Mouse (Mus musculus) liver, embryonic 16.5 days (tissue): ENCODE data around the gene Tgif2. TPM values are rescaled to one million over a fixed set of nuclear protein-coding genes. Genes with fewer than 3 reads are reported as not detected.
"Not testable (repeated sequence)": the region's sequence is repeated elsewhere in the genome, so short reads cannot be mapped to it uniquely, and the experiment has no call there.

ENCODE experiments used
- ATAC-seq: fragments of 200-750 bp; cut with Nextera tagmentation; 2 replicates; pipeline ENCODE4 v1.8.0; 2017; ENCODE audit warnings: low read depth, mild to moderate bottlenecking, moderate number of reproducible peaks, moderate library complexity
- H3K27ac ChIP-seq: fragments of 300-500 bp; sonication (generic); 2 replicates; pipeline ENCODE4 v1.5.1; 2014; ENCODE audit warnings: mild to moderate bottlenecking, low read length
- H3K27me3 ChIP-seq: fragments of 300-500 bp; sonication (generic); 2 replicates; pipeline ENCODE4 v1.6.1; 2014; ENCODE audit warnings: low read depth, low read length, mixed read lengths; ENCODE audit not compliant: control insufficient read depth, insufficient read depth
- H3K36me3 ChIP-seq: fragments of 300-500 bp; sonication (generic); 2 replicates; pipeline ENCODE4 v1.6.1; 2014; ENCODE audit warnings: mild to moderate bottlenecking; ENCODE audit not compliant: control insufficient read depth, insufficient read depth
- H3K4me1 ChIP-seq: fragments of 300-500 bp; sonication (generic); 2 replicates; pipeline ENCODE4 v1.6.1; 2014; ENCODE audit warnings: low read depth, low read length, mixed read lengths; ENCODE audit not compliant: control insufficient read depth
- H3K4me2 ChIP-seq: fragments of 300-500 bp; sonication (generic); 2 replicates; pipeline ENCODE4 v1.6.1; 2014; ENCODE audit warnings: low read depth, low read length, mixed read lengths
- H3K4me3 ChIP-seq: fragments of 300-500 bp; sonication (generic); 2 replicates; pipeline ENCODE4 v1.5.1; 2014; ENCODE audit warnings: low read depth, mild to moderate bottlenecking, low read length
- H3K9ac ChIP-seq: fragments of 300-500 bp; sonication (generic); 2 replicates; pipeline ENCODE4 v1.6.1; 2014; ENCODE audit warnings: low read depth, low read length
- H3K9me3 ChIP-seq: fragments of 300-500 bp; sonication (generic); replicated peaks from 2 replicates; pipeline ENCODE4 v1.6.1; 2016; ENCODE audit warnings: low read length; ENCODE audit not compliant: control insufficient read depth
- WGBS: fragments of 180-500 bp; shearing (Covaris S2); extraction: QIAGEN DNeasy Blood & Tissue Kit; methylation state at CpG from one replicate; pipeline ENCODE4 v1.1.7; 2014; ENCODE audit not compliant: insufficient replicate concordance; 5-methylcytosine and 5-hydroxymethylcytosine counted together
- polyA plus RNA-seq: library from polyadenylated mRNA; unstranded; fragments of >200 nt; fragmentation: Nextera tagmentation; extraction: Ambion mirVana; gene quantifications from 2 replicates; pipeline ENCODE4 v1.2.1, GENCODE M21; 2015

Tgif2 gene
- polyA plus RNA-seq, 1 experiment from 2014 or later: 5.4 TPM

GRCm38 (mm10) chr2:156877726-156878125, 37.9 kb downstream of the Tgif2 start:
- Histone ChIP-seq H3K27me3 (no peaks in the 10 kb centered on the region), H3K4me2 (no peak overlapping the region), H3K4me3 (no peak overlapping the region), H3K36me3 (peaks cover 17% of the 10 kb centered on the region), H3K9ac (no peak overlapping the region), H3K27ac (no peak overlapping the region), H3K4me1 (peaks cover 30% of the 10 kb centered on the region), H3K9me3 (no peaks in the 10 kb centered on the region)
- no peak for ATAC-seq
- 21% methylated on average over 9 of the region's 9 CpGs for WGBS

- 63% methylated on average over 3 of the region's 3 CpGs for WGBS
- Histone ChIP-seq H3K27ac (no peak overlapping the region), H3K9me3 (no peaks in the 10 kb centered on the region), H3K4me2 (no peak overlapping the region), H3K27me3 (no peaks in the 10 kb centered on the region), H3K4me3 (no peak overlapping the region), H3K36me3 (peaks cover under 1% of the 10 kb centered on the region; the same call in 1 of the 2 replicates), H3K9ac (no peak overlapping the region), H3K4me1 (peaks cover 31% of the 10 kb centered on the region)
- ATAC-seq: no peak
These were observed 39.7 kb downstream of the Tgif2 start for GRCm38 (mm10) chr2:156879541-156879940.

DNA sequence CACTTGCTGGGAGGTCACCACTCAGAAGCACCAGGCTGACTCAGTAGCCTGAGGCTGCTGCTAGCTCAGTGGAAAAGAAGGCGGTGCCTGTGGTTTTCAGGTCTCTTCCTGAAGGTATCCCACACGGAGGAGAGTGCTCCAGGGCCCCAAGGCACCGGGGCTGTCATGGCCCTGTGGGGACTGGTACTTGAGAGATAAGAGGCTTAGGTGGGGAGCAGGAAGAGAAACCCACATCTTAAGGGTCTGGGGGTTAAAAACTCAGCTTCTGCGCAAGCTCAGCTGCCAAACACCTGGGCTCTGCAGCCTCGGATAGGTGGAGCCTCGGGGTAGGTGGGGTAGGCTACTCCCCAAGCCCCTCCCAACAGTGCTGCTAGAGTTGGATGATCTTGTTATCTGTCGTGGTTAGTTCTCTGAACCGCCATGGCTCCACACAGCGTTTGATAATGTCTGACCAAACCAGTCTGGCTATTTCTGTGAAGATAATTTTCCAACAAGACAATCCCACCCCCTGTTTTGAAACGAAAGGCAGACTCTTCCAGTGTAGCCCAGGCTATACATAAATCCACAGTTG, 42.7 kb downstream of the Tgif2 start:
- WGBS: 5% methylated on average over 10 of the region's 10 CpGs
- ATAC-seq: peak; percentile 95
- Histone ChIP-seq H3K27me3 (no peaks in the 10 kb centered on the region), H3K9me3 (no peaks in the 10 kb centered on the region), H3K4me1 (peaks cover 38% of the 10 kb centered on the region), H3K9ac (peak overlapping the region; percentile 46), H3K27ac (peak overlapping the region; percentile 45), H3K36me3 (no peaks in the 10 kb centered on the region), H3K4me3 (peak overlapping the region; percentile 18; the same call in 1 of the 2 replicates), H3K4me2 (peak overlapping the region; percentile 48)

DNA sequence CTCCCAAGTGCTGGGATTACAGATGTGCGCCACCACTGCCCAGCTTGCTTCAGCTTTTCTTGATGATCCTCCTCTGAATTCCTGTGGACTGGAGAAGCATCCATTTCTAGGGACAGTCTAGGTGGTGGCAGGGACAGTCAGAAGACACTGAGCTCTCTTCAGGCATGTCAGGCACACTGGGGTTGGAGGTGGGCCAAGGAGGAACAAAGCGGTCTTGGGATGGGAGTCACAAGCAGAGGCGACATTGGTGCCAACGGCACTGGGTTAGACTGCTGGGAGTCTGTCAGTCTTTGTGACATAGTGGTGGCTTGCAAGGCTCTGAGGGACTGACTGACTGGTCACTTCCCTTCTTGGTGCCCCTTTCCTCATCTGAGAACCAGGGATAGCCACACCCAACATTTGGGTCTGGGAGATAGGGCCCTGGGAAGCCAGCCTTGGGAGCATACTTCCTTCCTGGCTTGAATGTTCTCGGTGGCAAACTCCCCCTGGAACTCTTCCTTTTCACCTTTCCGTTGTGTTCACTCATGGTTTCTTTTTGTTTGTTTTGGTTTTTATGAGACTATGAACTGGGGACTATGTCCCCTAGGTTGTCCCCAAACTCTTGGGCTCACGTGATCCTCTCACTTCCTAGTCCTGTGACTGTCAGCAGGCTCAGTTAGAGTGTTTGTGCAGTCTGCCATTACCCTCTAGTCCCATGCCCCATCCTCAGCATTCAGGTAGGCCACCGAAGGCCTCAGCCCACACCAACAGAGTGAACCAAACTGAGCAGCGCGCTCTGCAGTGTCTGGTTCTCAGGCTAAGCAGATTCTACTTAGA, 44.8 kb downstream of the Tgif2 start:
- H3K36me3 ChIP-seq: no peaks in the 10 kb centered on the region

DNA sequence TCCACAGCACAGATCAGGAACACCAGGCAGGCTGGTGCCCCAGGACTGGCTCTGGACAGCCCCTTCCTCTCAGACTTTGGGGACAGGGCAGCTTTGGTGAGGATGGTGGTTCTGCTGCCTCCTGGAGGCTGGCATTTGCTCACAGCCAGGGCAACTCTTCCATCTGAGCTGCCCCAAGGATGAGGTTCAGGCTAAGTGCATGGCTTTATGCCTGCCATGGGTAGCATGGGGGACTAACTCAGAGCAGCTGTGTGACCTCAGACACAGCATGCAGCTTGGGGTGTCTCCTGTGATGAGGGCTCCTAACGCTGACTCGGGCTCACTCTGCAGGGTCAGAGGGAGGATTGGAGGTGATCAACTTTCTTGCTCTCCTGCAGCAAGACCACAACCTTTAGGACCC, 45.9 kb downstream of the Tgif2 start:
- not testable (repeated sequence) for H3K36me3 ChIP-seq, H3K9me3 ChIP-seq, H3K4me2 ChIP-seq, H3K9ac ChIP-seq, H3K27me3 ChIP-seq, ATAC-seq, H3K4me3 ChIP-seq, H3K27ac ChIP-seq
- H3K4me1 ChIP-seq: peaks cover 28% of the 10 kb centered on the region
- 71% methylated on average over 2 of the region's 2 CpGs for WGBS

More for the DNA sequence above, 44.8 kb downstream of the Tgif2 start:
- Histone ChIP-seq H3K4me3 (no peak overlapping the region), H3K27ac (peak overlapping the region; percentile 59; the same call in 1 of the 2 replicates), H3K4me1 (peaks cover 30% of the 10 kb centered on the region), H3K9ac (peak overlapping the region; percentile 36), H3K27me3 (no peaks in the 10 kb centered on the region), H3K9me3 (no peaks in the 10 kb centered on the region), H3K4me2 (peak overlapping the region; percentile 21)
- peak; percentile 39 for ATAC-seq
- WGBS: 54% methylated on average over 10 of the region's 10 CpGs

DNA sequence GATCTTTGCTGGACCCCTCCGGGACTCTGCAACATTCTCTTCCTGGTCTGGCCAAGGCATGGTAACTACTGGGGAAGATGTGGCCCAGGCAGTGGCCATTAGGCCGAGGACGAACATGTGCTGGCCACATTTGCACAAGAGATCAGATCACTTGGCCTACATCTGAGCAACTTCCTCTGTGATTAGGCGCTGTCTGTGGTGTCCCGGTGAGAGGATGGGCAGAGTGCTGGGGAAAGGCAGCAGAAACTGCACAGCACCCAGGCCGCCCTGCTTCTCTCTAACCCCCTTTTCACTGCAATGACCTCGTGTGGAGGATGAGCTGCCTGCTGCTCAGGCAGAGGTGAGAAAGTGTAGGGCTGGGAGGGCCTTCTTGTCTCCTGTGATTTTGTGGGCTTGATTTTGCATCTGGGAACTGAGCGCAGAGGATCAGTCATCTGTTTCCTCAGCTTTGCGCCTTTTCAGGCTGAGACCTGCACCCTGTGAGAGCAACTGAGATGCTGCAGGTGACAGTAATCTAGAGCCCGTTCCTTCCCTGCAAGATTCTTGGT, 46.4 kb downstream of the Tgif2 start:
- H3K9me3 ChIP-seq: no peaks in the 10 kb centered on the region
- no peak overlapping the region for H3K27ac ChIP-seq
- WGBS: 49% methylated on average over 10 of the region's 10 CpGs
- H3K9ac ChIP-seq: no peak overlapping the region
- no peaks in the 10 kb centered on the region for H3K27me3 ChIP-seq
- H3K4me2 ChIP-seq: no peak overlapping the region
- no peaks in the 10 kb centered on the region for H3K36me3 ChIP-seq
- no peak for ATAC-seq
- no peak overlapping the region for H3K4me3 ChIP-seq
- peaks cover 28% of the 10 kb centered on the region for H3K4me1 ChIP-seq

DNA sequence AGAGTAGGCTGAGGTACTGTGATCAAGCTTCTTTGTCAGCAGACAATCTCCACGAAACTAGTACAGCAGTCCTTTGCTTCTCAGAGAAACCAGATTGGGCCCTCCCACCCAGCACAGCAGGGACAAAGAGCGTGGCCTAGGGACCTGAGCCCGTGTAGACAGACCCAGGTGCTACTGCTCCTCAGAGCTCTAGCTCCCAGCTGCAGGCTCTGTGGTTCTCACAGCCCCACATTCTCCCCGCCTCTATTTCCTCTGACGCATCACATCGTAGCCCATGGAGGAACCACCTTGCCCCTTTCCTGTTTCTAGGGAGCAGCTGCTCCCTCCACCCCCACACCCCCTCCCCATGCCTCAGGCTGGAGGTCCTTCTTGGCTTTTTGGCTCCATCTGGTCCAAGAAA, 47.2 kb downstream of the Tgif2 start, which contains the start of gene Sla2:
Gene Sla2 (minus strand): TSS at position 176 of the 400 bp plus-strand sequence.
- WGBS: 28% methylated on average over 6 of the region's 6 CpGs
- Histone ChIP-seq H3K9me3 (no peaks in the 10 kb centered on the region), H3K4me3 (no peak within 1 kb of the TSS), H3K36me3 (no peaks in the 10 kb centered on the region), H3K27me3 (no peaks in the 10 kb centered on the region), H3K27ac (no peak within 1 kb of the TSS), H3K9ac (no peak within 1 kb of the TSS), H3K4me1 (peaks cover 24% of the 10 kb centered on the region), H3K4me2 (no peak within 1 kb of the TSS)
- ATAC-seq: no peak

GRCm38 (mm10) chr2:156888490-156888889, 48.7 kb downstream of the Tgif2 start:
- Histone ChIP-seq H3K27ac (no peak overlapping the region), H3K36me3 (no peaks in the 10 kb centered on the region), H3K9me3 (no peaks in the 10 kb centered on the region), H3K9ac (no peak overlapping the region), H3K4me2 (no peak overlapping the region), H3K27me3 (no peaks in the 10 kb centered on the region), H3K4me3 (no peak overlapping the region), H3K4me1 (peaks cover 11% of the 10 kb centered on the region)
- ATAC-seq: no peak
- 47% methylated on average over 3 of the region's 3 CpGs for WGBS

- WGBS: 54% methylated on average over 3 of the region's 3 CpGs
- H3K4me1 ChIP-seq: peaks cover 9% of the 10 kb centered on the region
- H3K4me3 ChIP-seq: no peak overlapping the region
- no peak overlapping the region for H3K9ac ChIP-seq
- no peaks in the 10 kb centered on the region for H3K36me3 ChIP-seq
- no peaks in the 10 kb centered on the region for H3K9me3 ChIP-seq
- no peak overlapping the region for H3K4me2 ChIP-seq
- no peak for ATAC-seq
- H3K27ac ChIP-seq: no peak overlapping the region
- H3K27me3 ChIP-seq: no peaks in the 10 kb centered on the region
These were observed 52.4 kb downstream of the Tgif2 start for GRCm38 (mm10) chr2:156892240-156892639.
